Mouse (Mus musculus): ENCODE measurements around the gene Csmd2.

Gene Csmd2

GRCm38 (mm10) chr4:128411941-128412630, 424.4 kb downstream of the Csmd2 start:
- DNase-seq (ENCODE audit: low spot score in 2 of 2), result no peak

GRCm38 (mm10) chr4:128414741-128415140, 427.1 kb downstream of the Csmd2 start:
- DNase-seq (ENCODE audit: low spot score in 2 of 2), result no peak

- no peak for DNase-seq (ENCODE audit: low spot score in 2 of 2)
Observed at GRCm38 (mm10) chr4:128419988-128420617, 432.4 kb downstream of the Csmd2 start.

- no peak for DNase-seq (ENCODE audit: low spot score in 2 of 2)
Observed at GRCm38 (mm10) chr4:128422486-128422885, 434.8 kb downstream of the Csmd2 start.

GRCm38 (mm10) chr4:128425339-128425738, 437.7 kb downstream of the Csmd2 start:
- DNase-seq (ENCODE audit: low spot score in 2 of 2), result no peak

- no peak for DNase-seq (ENCODE audit: low spot score in 2 of 2)
Observed at GRCm38 (mm10) chr4:128427261-128428030, 439.8 kb downstream of the Csmd2 start.

- DNase-seq (ENCODE audit: low spot score in 2 of 2), result no peak
Observed at GRCm38 (mm10) chr4:128428303-128429107, 440.8 kb downstream of the Csmd2 start.

- no peak for DNase-seq (ENCODE audit: low spot score in 2 of 2)
Observed at GRCm38 (mm10) chr4:128429591-128429990, 441.9 kb downstream of the Csmd2 start.

GRCm38 (mm10) chr4:128440550-128440949, 452.9 kb downstream of the Csmd2 start:
- DNase-seq (ENCODE audit: low spot score in 2 of 2), result no peak

- DNase-seq (ENCODE audit: low spot score in 2 of 2), result no peak
Observed at GRCm38 (mm10) chr4:128441228-128441627, 453.6 kb downstream of the Csmd2 start.

- DNase-seq (ENCODE audit: low spot score in 2 of 2), result no peak
Observed at GRCm38 (mm10) chr4:128442791-128443190, 455.1 kb downstream of the Csmd2 start.

GRCm38 (mm10) chr4:128445514-128446260, 458.0 kb downstream of the Csmd2 start:
- DNase-seq (ENCODE audit: low spot score in 2 of 2), result no peak

GRCm38 (mm10) chr4:128448831-128449431, 461.3 kb downstream of the Csmd2 start:
- no peak for DNase-seq (ENCODE audit: low spot score in 2 of 2)

GRCm38 (mm10) chr4:128450137-128450536, 462.5 kb downstream of the Csmd2 start:
- no peak for DNase-seq (ENCODE audit: low spot score in 2 of 2)

GRCm38 (mm10) chr4:128450974-128451373, 463.3 kb downstream of the Csmd2 start:
- no peak for DNase-seq (ENCODE audit: low spot score in 2 of 2)

GRCm38 (mm10) chr4:128451383-128451794, 463.7 kb downstream of the Csmd2 start:
- DNase-seq (ENCODE audit: low spot score in 2 of 2), result no peak

GRCm38 (mm10) chr4:128466708-128467107, 479.1 kb downstream of the Csmd2 start:
- DNase-seq (ENCODE audit: low spot score in 2 of 2), result no peak

- no peak for DNase-seq (ENCODE audit: low spot score in 2 of 2)
Observed at GRCm38 (mm10) chr4:128468040-128468439, 480.4 kb downstream of the Csmd2 start.

GRCm38 (mm10) chr4:128476249-128476648, 488.6 kb downstream of the Csmd2 start:
- DNase-seq (ENCODE audit: low spot score in 2 of 2), result no peak

GRCm38 (mm10) chr4:128483891-128484290, 496.2 kb downstream of the Csmd2 start:
- no peak for DNase-seq (ENCODE audit: low spot score in 2 of 2)

GRCm38 (mm10) chr4:128484679-128485078, 497.0 kb downstream of the Csmd2 start:
- no peak for DNase-seq (ENCODE audit: low spot score in 2 of 2)
